Mouse (Mus musculus) WW6 (cell line): Measurements from ENCODE around the gene 3110009E18Rik.

Experiments
- DNase-seq: peaks from one replicate; pipeline ENCODE4 v3.0.0-alpha.2; 2013; ENCODE audit warnings: low read depth, low spot score

The 3110009E18Rik gene

DNA sequence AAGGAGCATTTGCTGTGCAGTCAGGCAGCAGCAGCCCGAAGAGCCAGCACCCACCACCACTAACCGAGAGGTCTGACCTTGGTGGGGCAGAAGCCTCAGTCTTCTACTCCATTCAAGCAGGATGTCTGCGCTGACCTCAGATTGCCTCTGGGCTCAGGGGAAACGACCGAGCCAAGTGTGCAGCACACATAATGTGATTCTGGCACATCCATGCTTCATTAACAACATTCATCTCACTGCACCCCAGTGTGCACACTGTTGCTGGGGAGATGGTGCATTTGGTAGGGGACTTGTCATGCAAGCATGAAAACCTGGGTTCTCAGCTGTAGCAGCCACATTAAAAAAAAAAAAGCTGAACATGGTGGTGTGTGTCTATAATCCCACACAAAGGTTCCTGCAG is 75.0 kb downstream of the 3110009E18Rik start:
- DNase-seq = no peak

DNA sequence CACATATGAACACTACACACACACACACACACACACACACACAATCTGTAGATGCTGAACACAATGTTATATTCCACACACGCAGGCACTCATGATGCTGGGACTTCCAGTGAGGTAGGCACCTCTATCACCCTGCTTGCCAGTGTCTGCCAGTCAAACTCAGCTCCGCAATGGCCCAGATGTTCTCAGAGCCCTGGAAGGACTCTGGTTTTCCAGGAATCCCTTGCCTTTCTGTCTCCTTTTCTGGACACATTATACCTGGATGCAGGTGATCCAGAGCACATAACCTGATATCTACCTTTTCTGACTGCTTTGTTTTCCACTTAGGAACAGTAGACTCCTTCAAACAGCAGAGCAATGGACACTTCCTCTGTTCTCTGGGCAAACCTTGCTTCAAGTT is 75.7 kb downstream of the 3110009E18Rik start:
- DNase-seq = no peak

DNA sequence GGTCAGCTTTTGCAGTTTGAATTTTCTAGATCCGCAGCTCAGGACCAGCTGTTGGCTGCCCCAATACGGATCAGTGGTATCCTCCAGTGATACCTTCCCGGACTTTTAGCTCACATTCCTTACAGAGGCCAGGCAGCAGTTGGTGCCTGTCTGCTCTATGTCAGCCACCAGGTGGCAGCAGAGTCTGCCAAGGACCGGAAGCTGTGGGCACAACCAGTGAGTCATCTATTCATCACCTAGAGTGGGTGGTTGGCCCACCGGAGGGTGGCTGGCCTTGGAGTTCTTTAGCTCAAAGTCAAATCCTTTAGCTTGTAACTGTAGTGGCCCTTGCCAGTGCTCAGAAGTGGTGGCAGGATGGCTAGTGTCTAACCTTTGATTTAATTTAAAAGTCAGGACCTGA is 76.2 kb downstream of the 3110009E18Rik start:
- DNase-seq = peak; percentile 34

DNA sequence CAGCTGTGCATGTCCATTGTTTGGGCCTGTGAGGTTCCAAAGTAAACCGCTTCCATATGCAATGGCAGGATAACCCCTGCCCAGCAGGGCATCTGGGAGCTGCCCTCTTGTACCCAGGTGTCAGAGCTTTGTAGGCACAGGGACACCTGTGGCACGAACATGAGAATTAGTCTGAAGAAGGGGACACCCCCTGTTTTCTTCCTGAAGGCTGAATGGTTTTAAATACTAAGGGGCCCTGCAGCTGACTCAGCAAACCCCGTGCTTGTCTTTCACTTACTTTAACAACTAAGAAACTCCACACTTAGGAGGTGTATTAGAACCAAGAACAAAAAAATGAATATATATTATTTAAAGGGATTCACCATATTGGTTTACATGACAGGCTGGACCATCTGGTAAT is 77.2 kb downstream of the 3110009E18Rik start:
- DNase-seq = no peak

DNA sequence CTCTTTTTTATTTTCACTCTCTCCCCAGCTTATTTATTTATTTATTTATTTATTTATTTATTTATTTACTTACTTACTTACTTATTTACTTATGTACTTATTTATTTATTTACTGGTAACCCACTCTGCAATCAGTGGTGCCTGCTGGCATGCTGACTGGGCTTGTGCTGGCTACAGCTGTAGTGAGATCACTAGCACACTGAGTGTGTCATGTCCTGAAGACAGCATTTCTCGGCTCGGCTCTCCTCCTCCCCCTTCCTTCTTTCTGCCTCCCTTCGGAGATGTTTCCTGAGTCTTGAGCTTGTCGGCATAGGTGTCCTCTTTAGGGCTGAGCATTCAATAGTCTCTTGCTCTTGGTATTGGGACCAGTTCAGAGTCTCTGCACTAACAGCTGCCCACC is 78.0 kb downstream of the 3110009E18Rik start:
- no peak for DNase-seq

DNA sequence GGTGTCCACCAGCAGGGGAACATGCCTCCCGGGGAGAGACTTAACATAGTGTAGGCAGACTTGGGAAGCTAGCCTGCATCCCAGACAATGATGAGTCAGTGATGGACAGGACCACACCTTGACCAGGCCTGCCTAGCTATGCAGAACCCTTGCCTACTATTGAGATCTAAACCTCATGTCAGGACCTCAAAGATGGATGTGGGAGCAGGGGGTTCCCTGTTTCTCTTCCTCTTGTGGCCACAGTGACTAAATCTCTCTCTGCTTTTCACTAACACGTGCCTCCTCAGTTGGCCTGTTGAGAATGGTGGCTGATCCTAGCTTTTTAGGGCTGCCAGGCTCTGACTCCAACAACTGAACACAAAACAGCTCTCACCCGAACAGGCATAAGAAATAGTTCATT is 81.6 kb downstream of the 3110009E18Rik start:
- no peak for DNase-seq

DNA sequence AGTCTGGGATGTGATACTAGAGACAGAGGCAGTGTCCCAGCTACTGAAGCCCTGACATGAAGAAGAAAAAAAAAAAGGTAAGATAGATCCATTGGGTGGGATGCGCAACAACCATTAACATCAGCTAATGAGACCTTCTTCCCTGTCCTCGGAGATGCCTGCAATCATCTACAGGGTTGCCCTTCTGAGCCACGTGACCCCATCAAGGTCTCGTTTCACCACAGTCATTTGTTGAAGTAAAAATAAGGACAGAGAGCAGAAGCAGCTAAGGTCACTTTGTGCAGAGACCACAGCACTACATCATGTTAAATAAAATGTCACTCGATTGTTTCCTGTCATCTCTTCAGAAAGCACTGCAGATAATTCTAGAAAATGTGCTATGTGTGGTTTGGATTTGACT is 82.8 kb downstream of the 3110009E18Rik start:
- DNase-seq = no peak

DNA sequence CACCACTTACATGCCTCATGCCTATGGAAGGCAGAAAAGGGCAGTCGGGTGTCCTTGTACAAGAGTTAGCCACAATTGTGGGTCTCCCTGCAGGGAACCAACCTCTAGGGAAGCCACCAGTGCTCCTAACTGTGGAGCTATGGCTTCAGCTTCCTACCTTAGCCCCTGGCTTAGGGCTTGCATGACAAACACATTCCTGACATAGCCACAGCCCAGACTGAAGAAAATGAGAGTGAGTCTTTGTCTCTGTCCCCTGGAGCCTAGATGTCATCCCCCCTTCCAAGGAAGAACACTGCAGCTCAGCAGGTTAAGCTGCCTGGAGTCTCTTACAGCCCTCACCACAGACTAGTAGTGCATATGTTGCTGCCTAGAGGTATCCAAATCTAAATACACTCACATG is 83.8 kb downstream of the 3110009E18Rik start:
- no peak for DNase-seq

DNA sequence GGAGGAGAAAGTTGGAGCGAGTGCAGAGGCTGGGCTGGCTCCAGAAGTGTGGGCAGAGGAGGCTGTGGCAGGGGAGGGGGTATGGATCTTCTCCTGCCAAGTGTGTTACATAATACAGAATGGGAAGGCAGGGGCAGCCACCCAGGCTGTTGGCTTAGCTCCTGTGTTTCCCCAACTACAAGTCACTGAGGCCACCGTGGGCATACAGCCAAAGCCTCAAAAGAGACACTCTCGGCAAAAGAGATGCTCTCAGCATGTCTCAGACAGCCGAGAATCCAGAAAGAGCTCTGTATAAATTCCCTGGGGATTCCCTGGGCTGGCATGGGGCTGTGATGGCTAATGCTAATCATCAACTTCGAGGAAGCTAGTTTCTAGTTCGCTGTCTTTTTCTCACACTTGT is 86.6 kb downstream of the 3110009E18Rik start:
- DNase-seq = no peak

DNA sequence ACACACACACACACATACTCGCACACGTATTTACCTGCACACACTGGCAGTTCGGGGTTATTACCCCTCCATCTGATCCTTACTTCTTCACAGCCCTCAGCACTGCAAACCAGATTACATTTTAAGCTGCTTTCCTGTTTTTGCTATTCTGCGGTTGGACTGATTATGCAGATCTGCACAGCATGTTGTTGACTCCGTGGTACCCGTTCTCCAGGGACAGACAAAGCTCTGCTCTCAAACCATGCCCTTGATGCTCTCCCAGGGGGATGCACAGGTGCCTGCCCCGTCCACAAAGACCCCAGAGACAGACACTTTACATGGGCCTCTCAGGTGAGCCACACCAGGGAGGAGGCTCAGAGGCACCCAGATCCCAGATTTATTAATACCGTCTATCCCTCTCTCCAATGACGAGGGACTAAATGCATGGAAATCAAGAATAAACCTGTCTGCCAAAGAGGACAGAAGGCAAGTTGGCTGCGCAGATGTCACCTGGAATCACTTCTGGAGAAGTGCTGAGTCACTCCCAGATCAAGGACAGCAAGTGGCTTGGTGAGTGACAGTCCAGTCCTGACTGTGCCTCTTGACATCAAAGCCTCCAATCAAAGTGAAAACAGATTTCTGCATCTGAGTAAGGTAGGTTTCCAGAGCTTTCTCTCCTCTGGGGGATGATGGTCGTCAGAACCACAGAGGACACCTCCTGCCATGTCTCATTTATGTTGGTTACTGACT is 87.7 kb downstream of the 3110009E18Rik start:
- no peak for DNase-seq

DNA sequence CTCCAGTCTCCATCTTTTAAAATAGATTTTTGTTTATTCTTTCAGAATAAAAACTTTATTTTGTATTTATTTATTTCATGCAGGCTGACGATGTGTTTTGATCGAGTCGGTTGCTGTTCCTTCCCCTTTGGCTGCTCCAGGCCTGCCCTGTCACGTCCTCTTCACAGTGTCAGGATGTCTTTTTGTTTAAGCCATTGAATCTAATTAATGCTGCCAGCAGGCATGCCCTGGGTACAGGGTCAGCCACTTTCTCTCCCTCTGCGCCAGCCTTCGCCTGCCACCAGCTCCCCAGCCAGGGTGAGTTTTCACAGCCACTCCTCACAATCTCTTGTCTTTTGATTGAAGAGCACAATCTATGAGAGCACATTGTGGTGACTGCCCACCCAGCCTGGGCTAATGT is 99.9 kb downstream of the 3110009E18Rik start:
- no peak for DNase-seq

DNA sequence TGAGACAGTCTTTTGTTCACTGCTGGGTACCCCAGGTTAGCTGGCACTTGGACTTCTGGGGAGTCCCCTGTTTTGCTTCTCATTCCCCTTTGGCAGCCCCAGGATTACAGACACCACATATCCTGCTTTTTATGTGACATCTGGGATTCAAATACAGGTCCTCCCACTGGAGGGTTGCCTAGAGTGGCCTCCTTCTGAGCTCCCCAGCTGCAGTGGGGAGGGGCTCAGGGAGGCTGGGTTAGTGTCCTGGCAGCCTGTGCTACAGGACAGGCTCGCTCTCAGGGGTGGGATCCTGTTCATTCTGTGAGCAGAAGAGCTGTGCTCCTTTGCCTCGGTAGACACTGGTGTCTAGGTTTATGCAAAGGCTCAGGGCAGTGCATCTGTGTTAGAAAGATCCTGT is 100.3 kb downstream of the 3110009E18Rik start:
- DNase-seq = no peak

DNA sequence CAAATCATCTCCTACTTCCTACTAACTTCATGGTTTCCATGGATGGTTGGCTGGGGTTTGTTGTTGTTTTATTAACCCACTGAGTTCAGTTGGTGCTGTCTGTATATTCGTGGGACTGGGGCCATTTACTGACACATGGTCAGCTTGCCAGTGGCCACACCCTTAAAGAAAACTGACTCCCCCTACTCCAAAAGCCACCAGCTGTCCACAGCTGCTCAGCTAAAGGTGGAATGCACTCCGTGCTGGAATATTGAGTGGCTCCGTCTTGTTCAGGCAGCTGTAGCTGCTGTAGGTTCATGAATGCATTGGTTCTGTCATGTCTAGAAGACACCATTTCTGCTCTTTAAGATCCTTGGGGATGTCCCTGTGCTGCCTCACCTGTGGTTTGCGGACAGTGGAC is 102.6 kb downstream of the 3110009E18Rik start:
- DNase-seq = no peak

DNA sequence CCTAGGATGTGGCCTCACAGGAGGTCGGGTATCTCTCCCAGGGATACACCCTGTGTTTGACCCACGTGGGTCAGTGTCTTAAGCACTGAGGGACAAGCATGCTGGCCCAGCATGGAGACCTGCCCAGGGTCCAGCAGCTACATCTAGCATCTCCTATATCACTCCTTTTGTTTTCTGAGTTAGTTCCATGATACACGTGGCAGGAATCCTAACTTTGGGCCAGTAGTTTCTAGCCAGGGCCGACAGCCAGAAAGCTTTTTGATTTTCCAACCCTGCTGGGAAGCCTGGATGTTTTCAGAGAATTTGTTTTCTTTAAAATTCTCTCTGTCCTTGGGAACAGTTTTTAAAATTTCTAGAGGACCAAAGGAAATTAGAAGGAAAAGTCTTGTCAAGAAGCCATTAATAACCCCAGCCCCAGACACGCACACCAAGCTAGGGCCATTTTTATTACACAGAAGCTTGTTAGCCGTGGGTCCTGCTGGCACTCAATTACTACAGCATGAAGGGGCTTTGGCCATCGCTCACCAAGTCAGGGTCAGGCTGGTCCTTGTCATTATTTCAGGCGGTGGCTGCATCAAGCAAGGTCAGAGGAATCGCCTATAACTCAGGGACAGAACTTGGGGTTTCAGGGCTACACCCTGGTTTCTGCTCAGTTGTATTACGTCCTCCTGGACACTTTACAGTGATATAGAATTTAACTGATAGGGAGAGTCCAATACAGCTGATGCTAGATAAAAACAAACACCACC is 108.9 kb downstream of the 3110009E18Rik start:
- DNase-seq = no peak

DNA sequence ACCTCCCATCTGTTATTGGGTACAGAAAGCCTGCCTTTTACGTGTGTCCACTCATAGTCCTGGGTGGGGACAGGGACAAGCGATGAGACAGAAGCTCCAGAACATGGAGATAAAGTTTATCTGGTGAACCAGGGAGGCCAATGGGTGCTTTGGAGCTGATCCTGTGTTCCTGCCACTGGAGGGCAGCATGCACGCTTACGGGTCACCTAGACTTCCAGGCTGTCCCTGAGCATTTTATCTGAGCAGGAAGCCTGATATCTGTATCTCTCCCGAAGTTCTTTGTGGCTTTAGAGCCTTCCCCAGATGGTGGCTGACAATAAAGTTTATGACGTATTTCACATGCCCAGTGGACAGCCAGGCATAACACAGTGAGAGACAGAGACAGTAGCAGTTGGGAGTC is 110.3 kb downstream of the 3110009E18Rik start:
- peak; percentile 18 for DNase-seq

DNA sequence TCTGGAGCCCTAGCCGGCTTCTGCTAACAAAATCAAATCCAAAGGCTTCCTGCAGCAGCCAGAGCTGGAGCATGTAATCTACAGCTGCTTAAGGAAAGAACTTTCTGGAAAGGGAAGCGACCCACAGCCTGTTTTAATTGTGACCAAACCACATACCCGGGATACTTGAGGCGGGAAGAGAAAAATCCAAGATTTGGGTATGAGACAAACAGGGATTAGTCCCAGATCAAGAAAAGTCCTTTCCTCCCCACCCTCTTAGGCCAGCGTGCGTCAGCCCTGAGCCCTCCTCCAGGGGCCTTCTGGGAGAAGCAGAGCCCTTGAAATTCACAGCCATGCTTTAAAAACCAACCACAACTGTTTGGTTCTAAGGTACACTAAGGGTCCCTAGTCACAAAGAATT is 111.2 kb downstream of the 3110009E18Rik start:
- no peak for DNase-seq

DNA sequence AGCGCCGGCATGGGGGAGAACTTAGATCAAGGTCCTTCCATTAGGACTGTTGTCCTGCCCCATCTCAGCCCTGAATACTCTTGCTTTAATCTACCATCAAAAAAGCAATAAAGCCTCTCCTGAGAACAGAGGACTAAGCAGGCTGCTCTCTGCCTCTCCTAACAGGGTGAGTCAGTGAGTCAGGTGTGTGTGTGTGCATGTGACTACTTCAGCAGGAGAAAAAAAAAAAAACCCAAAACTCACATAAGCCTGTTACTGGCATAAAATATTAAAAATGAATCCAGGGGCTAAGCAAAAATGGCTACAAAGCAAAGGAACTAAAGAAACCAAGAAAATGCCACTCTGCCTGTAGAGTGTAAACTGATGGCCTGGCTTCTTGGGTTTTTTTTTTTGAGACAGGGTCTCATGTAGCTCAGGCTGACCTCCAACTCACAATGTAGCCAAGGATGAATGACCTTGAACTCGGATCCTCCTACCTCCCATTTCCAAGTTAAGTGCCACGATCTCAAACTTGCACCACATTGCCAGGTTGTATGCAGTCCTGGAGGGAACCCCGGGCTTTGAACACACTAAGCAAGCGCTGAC is 114.7 kb downstream of the 3110009E18Rik start:
- DNase-seq = no peak

DNA sequence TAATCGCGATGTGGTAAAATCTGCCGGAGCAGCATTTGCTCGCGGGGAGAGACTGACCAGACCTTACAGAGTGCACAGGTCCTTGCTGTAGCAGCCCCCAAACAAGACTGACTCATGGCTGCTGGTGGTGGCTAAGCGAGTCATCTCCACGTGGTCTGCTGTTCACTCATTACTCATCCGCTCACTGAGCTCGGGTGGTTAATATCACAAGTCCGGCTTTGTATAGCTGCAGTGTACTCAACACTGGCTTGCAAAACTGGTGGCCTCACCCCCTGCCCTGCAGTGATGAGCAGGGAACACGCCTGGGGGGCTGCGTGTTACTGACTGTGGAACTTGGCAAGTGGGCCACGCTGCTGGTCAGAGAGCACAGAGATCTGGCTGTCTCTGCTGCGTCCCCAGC is 115.4 kb downstream of the 3110009E18Rik start:
- DNase-seq = no peak

DNA sequence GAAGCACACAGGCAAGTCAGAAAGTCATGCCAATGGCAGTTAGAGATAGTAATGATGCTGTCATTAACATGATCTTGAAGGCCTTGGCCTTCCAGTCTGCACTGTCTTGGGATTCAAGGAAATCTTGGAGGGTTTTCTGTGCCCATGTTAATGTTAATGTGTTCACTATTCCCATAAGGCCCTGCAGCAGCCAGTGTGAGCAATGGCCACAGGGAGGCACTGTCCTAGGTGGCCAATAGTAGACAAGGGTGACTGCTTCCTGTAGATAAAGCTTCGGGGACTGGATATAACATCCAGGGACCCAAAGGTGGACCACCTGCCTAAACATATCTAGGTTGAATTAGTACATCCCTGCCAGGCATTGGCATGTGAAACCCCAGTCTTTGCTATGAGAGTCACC is 116.1 kb downstream of the 3110009E18Rik start:
- DNase-seq = no peak
